ENCODE assay signal across 7 mouse cellular contexts in the genomic region with DNA sequence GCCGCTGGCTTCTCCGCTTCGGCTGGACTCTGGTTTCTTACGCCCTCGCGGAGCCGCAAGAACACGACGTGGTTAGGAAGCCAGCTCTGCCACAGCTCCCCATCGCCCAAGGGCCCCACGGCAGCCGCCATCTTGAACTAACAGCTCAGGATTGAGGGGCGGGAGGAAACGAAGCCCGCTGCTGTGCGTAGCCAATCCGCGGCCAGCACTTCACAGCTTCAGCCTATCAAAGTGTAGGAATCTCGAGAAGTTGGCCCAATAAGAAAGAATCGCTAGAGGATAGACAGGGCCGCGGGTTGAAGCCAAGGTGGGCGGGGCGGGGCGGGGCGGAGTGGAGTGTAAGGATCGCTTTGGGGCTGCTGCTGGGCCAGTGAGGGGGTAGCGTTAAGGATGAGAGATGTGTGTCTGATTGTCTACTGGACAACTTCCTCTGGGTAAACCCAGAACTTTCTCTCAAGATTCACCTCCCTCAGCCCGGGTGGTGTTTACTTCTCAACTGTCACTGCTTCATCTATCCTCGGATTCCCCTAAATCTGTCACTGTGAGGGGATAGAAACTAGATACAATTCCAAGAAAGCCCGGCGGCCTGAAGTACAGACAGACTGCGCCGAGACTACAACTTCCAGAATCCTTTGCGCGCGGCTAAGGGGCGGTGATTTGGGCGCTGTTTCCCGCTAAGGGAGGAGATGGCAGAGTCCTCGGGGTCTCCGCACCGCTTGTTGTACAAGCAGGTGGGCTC. TPM values are rescaled to one million over a fixed set of nuclear protein-coding genes. Genes with fewer than 3 reads are reported as not detected.
DNase-seq lines count a peak whose midpoint lies in the region; ATAC-seq lines count a peak whose summit lies in the region.

A gene (minus strand): TSS at position 153 of the 739 bp plus-strand sequence.
A gene (plus strand): TSS at position 393 of the 739 bp plus-strand sequence.

- peak within 1 kb of the TSS; percentile 93 for H3K4me3 ChIP-seq in embryonic facial prominence, embryonic 11.5 days (ENCODE audit: low read depth, low read length)
- peak within 1 kb of the TSS; percentile 91 for H3K4me3 ChIP-seq in limb, embryonic 10.5 days
- H3K4me3 ChIP-seq in midbrain, embryonic 13.5 days (replicated peaks): peak within 1 kb of the TSS; percentile 83

- no peaks in the 10 kb centered on the region for H3K9me3 ChIP-seq in embryonic facial prominence, embryonic 11.5 days (replicated peaks; ENCODE audit: control insufficient read depth, low read length)
- H3K9me3 ChIP-seq in limb, embryonic 10.5 days (replicated peaks): no peaks in the 10 kb centered on the region
- H3K9me3 ChIP-seq in midbrain, embryonic 13.5 days: no peaks in the 10 kb centered on the region

- H3K4me2 ChIP-seq in embryonic facial prominence, embryonic 11.5 days (ENCODE audit: low read depth, low read length): peak within 1 kb of the TSS; percentile 66
- H3K4me2 ChIP-seq in midbrain, embryonic 13.5 days (replicated peaks): peak within 1 kb of the TSS; percentile 85

- no peaks in the 10 kb centered on the region for H3K4me1 ChIP-seq in embryonic facial prominence, embryonic 11.5 days (ENCODE audit: control insufficient read depth, insufficient read depth, low read length)
- H3K4me1 ChIP-seq in limb, embryonic 10.5 days: peaks cover 16% of the 10 kb centered on the region; the same call in 1 of the 2 replicates
- H3K4me1 ChIP-seq in midbrain, embryonic 13.5 days (replicated peaks): peaks cover 25% of the 10 kb centered on the region

- under 1% methylated on average over 43 of the region's 43 CpGs for WGBS in embryonic facial prominence, embryonic 11.5 days
- WGBS in limb, embryonic 10.5 days: under 1% methylated on average over 43 of the region's 43 CpGs
- WGBS in midbrain, embryonic 13.5 days: under 1% methylated on average over 43 of the region's 43 CpGs

- ATAC-seq in embryonic facial prominence, embryonic 11.5 days (replicated peaks; ENCODE audit: insufficient number of reproducible peaks, low FRiP score, low TSS enrichment, low read depth): peak; percentile 98
- peak; percentile 83 for ATAC-seq in granulocyte monocyte progenitor cell, adult 5-6 weeks (replicated peaks; ENCODE audit: poor library complexity, severe bottlenecking)
- peak; percentile 98 for ATAC-seq in midbrain, embryonic 13.5 days

- peak; percentile 94 for DNase-seq in adrenal gland, postnatal 14 days
- peak; percentile 97 for DNase-seq in embryonic facial prominence, embryonic 11.5 days (ENCODE audit: low spot score)
- DNase-seq in kidney, adult 11 months: peak; percentile 96
- peak; percentile 93 for DNase-seq in limb, embryonic 10.5 days (ENCODE audit: low spot score)
- peak; percentile 87 for DNase-seq in spleen, adult 12 weeks (ENCODE audit: low spot score)

- H3K27me3 ChIP-seq in embryonic facial prominence, embryonic 11.5 days (ENCODE audit: control insufficient read depth, insufficient read depth, low read length): no peaks in the 10 kb centered on the region
- H3K27me3 ChIP-seq in limb, embryonic 10.5 days (ENCODE audit: low read depth, poor library complexity, severe bottlenecking): no peaks in the 10 kb centered on the region
- no peaks in the 10 kb centered on the region for H3K27me3 ChIP-seq in midbrain, embryonic 13.5 days

- peak within 1 kb of the TSS; percentile 68; the same call in 1 of the 2 replicates for H3K27ac ChIP-seq in embryonic facial prominence, embryonic 11.5 days (replicated peaks; ENCODE audit: low read depth, low read length)
- peak within 1 kb of the TSS; percentile 94 for H3K27ac ChIP-seq in limb, embryonic 10.5 days
- H3K27ac ChIP-seq in midbrain, embryonic 13.5 days: peak within 1 kb of the TSS; percentile 91

- H3K36me3 ChIP-seq in embryonic facial prominence, embryonic 11.5 days (replicated peaks; ENCODE audit: control insufficient read depth, insufficient read depth, low read depth, low read length): 0 out of 2 replicates have a peak, but pooled peaks cover 2% of the 10 kb centered on the region
- H3K36me3 ChIP-seq in limb, embryonic 10.5 days: peaks cover 54% of the 10 kb centered on the region
- peaks cover 37% of the 10 kb centered on the region for H3K36me3 ChIP-seq in midbrain, embryonic 13.5 days

- peak within 1 kb of the TSS; percentile 96 for H3K9ac ChIP-seq in embryonic facial prominence, embryonic 11.5 days (replicated peaks; ENCODE audit: low read length)
- H3K9ac ChIP-seq in midbrain, embryonic 13.5 days (replicated peaks): peak within 1 kb of the TSS; percentile 92

RNA-seq across cellular contexts. Expression of the first gene that starts in this region (rescaled TPM):
- total RNA-seq in adrenal gland, postnatal 14 days (2021): 57.2 and 63.4 TPM in 2 replicates
- polyA plus RNA-seq in embryonic facial prominence, embryonic 11.5 days (2014; fragmentation: Nextera tagmentation; extraction: Ambion mirVana): 187 and 193 TPM in 2 replicates
- 102 and 108 TPM in 2 replicates for total RNA-seq in granulocyte monocyte progenitor cell, adult 5-6 weeks (2014; fragmentation: Nextera tagmentation)
- total RNA-seq in granulocyte monocyte progenitor cell, adult 5-6 weeks (2017): 155 and 164 TPM in 2 replicates
- polyA plus RNA-seq in limb, embryonic 10.5 days (2016; fragmentation: Nextera tagmentation; extraction: Ambion mirVana): 145 and 158 TPM in 2 replicates
- 143 and 149 TPM in 2 replicates for polyA plus RNA-seq in midbrain, embryonic 13.5 days (2015; fragmentation: Nextera tagmentation; extraction: Ambion mirVana)

RNA-seq across cellular contexts. Expression of the second gene that starts in this region (rescaled TPM):
- 24.9 and 30.9 TPM in 2 replicates for total RNA-seq in adrenal gland, postnatal 14 days (2021)
- polyA plus RNA-seq in embryonic facial prominence, embryonic 11.5 days (2014; fragmentation: Nextera tagmentation; extraction: Ambion mirVana): 62.5 and 82.5 TPM in 2 replicates
- total RNA-seq in granulocyte monocyte progenitor cell, adult 5-6 weeks (2014; fragmentation: Nextera tagmentation): 42.4 and 73.8 TPM in 2 replicates
- 25.2 and 55.4 TPM in 2 replicates for total RNA-seq in granulocyte monocyte progenitor cell, adult 5-6 weeks (2017)
- 64.6 and 73.2 TPM in 2 replicates for polyA plus RNA-seq in limb, embryonic 10.5 days (2016; fragmentation: Nextera tagmentation; extraction: Ambion mirVana)
- 75.1 and 76.6 TPM in 2 replicates for polyA plus RNA-seq in midbrain, embryonic 13.5 days (2015; fragmentation: Nextera tagmentation; extraction: Ambion mirVana)

Comparison
In these comparisons a context has a peak if more than half of its experiments do, and no peak if none do; other contexts are left out.
1. Peak in every context shown above with its lines: DNase-seq, ATAC-seq, H3K4me3 ChIP-seq and H3K27ac ChIP-seq.